Mouse (Mus musculus) liver, embryonic 16.5 days (tissue): ENCODE results near the gene Creg2. TPM values are rescaled to one million over a fixed set of nuclear protein-coding genes. Genes with fewer than 3 reads are reported as not detected.
A peak's percentile ranks its signal among the peaks of the same experiment; 100 is the strongest.

Experiments used
- ATAC-seq: fragments of 200-750 bp; cut with Nextera tagmentation; 2 replicates; pipeline ENCODE4 v1.8.0; 2017; ENCODE audit warnings: low read depth, mild to moderate bottlenecking, moderate number of reproducible peaks, moderate library complexity
- H3K27ac ChIP-seq: fragments of 300-500 bp; sonication (generic); 2 replicates; pipeline ENCODE4 v1.5.1; 2014; ENCODE audit warnings: mild to moderate bottlenecking, low read length
- H3K27me3 ChIP-seq: fragments of 300-500 bp; sonication (generic); 2 replicates; pipeline ENCODE4 v1.6.1; 2014; ENCODE audit warnings: low read depth, low read length, mixed read lengths; ENCODE audit not compliant: control insufficient read depth, insufficient read depth
- H3K36me3 ChIP-seq: fragments of 300-500 bp; sonication (generic); 2 replicates; pipeline ENCODE4 v1.6.1; 2014; ENCODE audit warnings: mild to moderate bottlenecking; ENCODE audit not compliant: control insufficient read depth, insufficient read depth
- H3K4me1 ChIP-seq: fragments of 300-500 bp; sonication (generic); 2 replicates; pipeline ENCODE4 v1.6.1; 2014; ENCODE audit warnings: low read depth, low read length, mixed read lengths; ENCODE audit not compliant: control insufficient read depth
- H3K4me2 ChIP-seq: fragments of 300-500 bp; sonication (generic); 2 replicates; pipeline ENCODE4 v1.6.1; 2014; ENCODE audit warnings: low read depth, low read length, mixed read lengths
- H3K4me3 ChIP-seq: fragments of 300-500 bp; sonication (generic); 2 replicates; pipeline ENCODE4 v1.5.1; 2014; ENCODE audit warnings: low read depth, mild to moderate bottlenecking, low read length
- H3K9ac ChIP-seq: fragments of 300-500 bp; sonication (generic); 2 replicates; pipeline ENCODE4 v1.6.1; 2014; ENCODE audit warnings: low read depth, low read length
- H3K9me3 ChIP-seq: fragments of 300-500 bp; sonication (generic); replicated peaks from 2 replicates; pipeline ENCODE4 v1.6.1; 2016; ENCODE audit warnings: low read length; ENCODE audit not compliant: control insufficient read depth
- WGBS: fragments of 180-500 bp; shearing (Covaris S2); extraction: QIAGEN DNeasy Blood & Tissue Kit; methylation state at CpG from one replicate; pipeline ENCODE4 v1.1.7; 2014; ENCODE audit not compliant: insufficient replicate concordance; 5-methylcytosine and 5-hydroxymethylcytosine counted together
- polyA plus RNA-seq: library from polyadenylated mRNA; unstranded; fragments of >200 nt; fragmentation: Nextera tagmentation; extraction: Ambion mirVana; gene quantifications from 2 replicates; pipeline ENCODE4 v1.2.1, GENCODE M21; 2015

Creg2 gene
- polyA plus RNA-seq = not detected in 2 replicates

GRCm38 (mm10) chr1:39651241-39651548, at the start of gene Creg2:
Creg2 (minus strand) TSS chr1:39651474.
- H3K36me3 ChIP-seq = no peaks in the 10 kb centered on the region
- H3K9me3 ChIP-seq = no peaks in the 10 kb centered on the region
- no peak within 1 kb of the TSS for H3K27ac ChIP-seq
- no peaks in the 10 kb centered on the region for H3K4me1 ChIP-seq
- peak within 1 kb of the TSS; percentile 45 for H3K4me3 ChIP-seq
- no peak for ATAC-seq
- no peak within 1 kb of the TSS for H3K9ac ChIP-seq
- peak within 1 kb of the TSS; percentile 73 for H3K4me2 ChIP-seq
- 31% methylated on average over 9 of the region's 9 CpGs for WGBS
- peaks cover 35% of the 10 kb centered on the region for H3K27me3 ChIP-seq

- Histone ChIP-seq H3K4me1 (no peaks in the 10 kb centered on the region), H3K27me3 (no peaks in the 10 kb centered on the region), H3K36me3 (no peaks in the 10 kb centered on the region), H3K4me2 (no peak overlapping the region), H3K9ac (no peak overlapping the region), H3K9me3 (no peaks in the 10 kb centered on the region), H3K4me3 (no peak overlapping the region), H3K27ac (no peak overlapping the region)
- ATAC-seq = no peak
- 50% methylated on average over 7 of the region's 7 CpGs for WGBS
Measured at GRCm38 (mm10) chr1:39700599-39701273, 49.5 kb upstream of the Creg2 start.

GRCm38 (mm10) chr1:39698456-39698855, 47.2 kb upstream of the Creg2 start:
- WGBS = 49% methylated on average over 6 of the region's 6 CpGs
- no peak overlapping the region for H3K4me2 ChIP-seq
- no peaks in the 10 kb centered on the region for H3K27me3 ChIP-seq
- ATAC-seq = no peak
- no peak overlapping the region for H3K27ac ChIP-seq
- H3K9me3 ChIP-seq = no peaks in the 10 kb centered on the region
- peaks cover 2% of the 10 kb centered on the region for H3K4me1 ChIP-seq
- no peak overlapping the region for H3K4me3 ChIP-seq
- H3K36me3 ChIP-seq = no peaks in the 10 kb centered on the region
- H3K9ac ChIP-seq = no peak overlapping the region

- WGBS = 42% methylated on average over 4 of the region's 4 CpGs
- Histone ChIP-seq H3K27ac (no peak overlapping the region), H3K36me3 (no peaks in the 10 kb centered on the region), H3K9me3 (no peaks in the 10 kb centered on the region), H3K4me3 (no peak overlapping the region), H3K4me1 (peaks cover 2% of the 10 kb centered on the region), H3K27me3 (no peaks in the 10 kb centered on the region), H3K9ac (no peak overlapping the region), H3K4me2 (no peak overlapping the region)
- 0 out of 2 replicates have a peak, but pooled peaks have one; percentile 27 for ATAC-seq
Measured at GRCm38 (mm10) chr1:39695198-39695597, 43.9 kb upstream of the Creg2 start.

GRCm38 (mm10) chr1:39694756-39695155, 43.5 kb upstream of the Creg2 start:
- Histone ChIP-seq H3K36me3 (no peaks in the 10 kb centered on the region), H3K4me3 (no peak overlapping the region), H3K27me3 (no peaks in the 10 kb centered on the region), H3K4me1 (peaks cover 2% of the 10 kb centered on the region), H3K4me2 (no peak overlapping the region), H3K27ac (no peak overlapping the region), H3K9me3 (no peaks in the 10 kb centered on the region), H3K9ac (no peak overlapping the region)
- no peak for ATAC-seq
- 51% methylated on average over 7 of the region's 7 CpGs for WGBS

- Histone ChIP-seq H3K4me1 (peaks cover 2% of the 10 kb centered on the region), H3K9ac (no peak overlapping the region), H3K4me2 (no peak overlapping the region), H3K36me3 (no peaks in the 10 kb centered on the region), H3K4me3 (no peak overlapping the region), H3K27ac (no peak overlapping the region), H3K9me3 (no peaks in the 10 kb centered on the region), H3K27me3 (no peaks in the 10 kb centered on the region)
- no peak for ATAC-seq
- WGBS = 70% methylated on average over 3 of the region's 3 CpGs
Measured at GRCm38 (mm10) chr1:39691974-39692373, 40.7 kb upstream of the Creg2 start.

- H3K36me3 ChIP-seq = no peaks in the 10 kb centered on the region
- no peak overlapping the region for H3K9ac ChIP-seq
- H3K4me1 ChIP-seq = peaks cover 2% of the 10 kb centered on the region
- WGBS = 41% methylated on average over 4 of the region's 4 CpGs
- no peak overlapping the region for H3K4me3 ChIP-seq
- H3K4me2 ChIP-seq = no peak overlapping the region
- H3K9me3 ChIP-seq = no peaks in the 10 kb centered on the region
- no peak for ATAC-seq
- H3K27ac ChIP-seq = no peak overlapping the region
- H3K27me3 ChIP-seq = no peaks in the 10 kb centered on the region
Measured at GRCm38 (mm10) chr1:39691061-39691460, 39.8 kb upstream of the Creg2 start.

GRCm38 (mm10) chr1:39688573-39688972, 37.3 kb upstream of the Creg2 start:
- Histone ChIP-seq H3K36me3 (no peaks in the 10 kb centered on the region), H3K27ac (no peak overlapping the region), H3K9ac (no peak overlapping the region), H3K9me3 (no peaks in the 10 kb centered on the region), H3K4me1 (no peaks in the 10 kb centered on the region), H3K4me2 (no peak overlapping the region), H3K4me3 (no peak overlapping the region), H3K27me3 (no peaks in the 10 kb centered on the region)
- ATAC-seq = no peak
- 45% methylated on average over 6 of the region's 6 CpGs for WGBS

- Histone ChIP-seq H3K27ac (no peak overlapping the region), H3K36me3 (no peaks in the 10 kb centered on the region), H3K4me2 (no peak overlapping the region), H3K9me3 (no peaks in the 10 kb centered on the region), H3K27me3 (no peaks in the 10 kb centered on the region), H3K4me1 (no peaks in the 10 kb centered on the region), H3K4me3 (no peak overlapping the region), H3K9ac (no peak overlapping the region)
- 34% methylated on average over 9 of the region's 9 CpGs for WGBS
- no peak for ATAC-seq
Measured at GRCm38 (mm10) chr1:39687279-39687678, 36.0 kb upstream of the Creg2 start.
